ENCODE assay signal across 15 mouse cellular contexts in genomic region chr9:88546657-88547056, GRCm38 (mm10). TPM values are rescaled to one million over a fixed set of nuclear protein-coding genes. Genes with fewer than 3 reads are reported as not detected.
DNase-seq lines count a peak whose midpoint lies in the region; ATAC-seq and TF ChIP-seq lines count a peak whose summit lies in the region.
"Had no signal": no experiment of that assay in that cellular context is flagged by ENCODE, and none has a peak within 500 bp of the region (broad histone marks: within the 10 kb centered on the region; RNA-seq: fewer than 3 reads in every experiment).

No protein-coding gene starts in this region.

- H3K4me2 ChIP-seq in liver, embryonic 12.5 days: 0 out of 2 replicates have a peak overlapping the region, but pooled peaks have one; percentile 76
- H3K4me2 ChIP-seq in liver, postnatal 0 days (ENCODE audit: low read depth, low read length): no peak overlapping the region
- H3K4me2 ChIP-seq in CH12.LX (ENCODE audit: insufficient read depth, low read depth, poor library complexity, severe bottlenecking) (peak overlapping the region; percentile 95), myocyte (ENCODE audit: low read depth) (peak overlapping the region; percentile 46)

- TF ChIP-seq POLR2A in CH12.LX (IDR thresholded peaks at IDR 0.05; ENCODE audit: low read depth, low read length) (no peak), myocyte (IDR thresholded peaks at IDR 0.05; ENCODE audit: insufficient read length, low read depth) (no peak)

- no peak overlapping the region for H3K9ac ChIP-seq in liver, embryonic 12.5 days
- H3K9ac ChIP-seq in liver, postnatal 0 days (replicated peaks): no peak overlapping the region
- no peak overlapping the region for H3K9ac ChIP-seq in CH12.LX (ENCODE audit: insufficient read depth, low read depth)
- H3K9ac ChIP-seq: embryonic facial prominence, embryonic 12.5 days; forebrain, embryonic 15.5 days; forebrain, postnatal 0 days had no signal

- no peaks in the 10 kb centered on the region for H3K9me3 ChIP-seq in liver, embryonic 12.5 days (replicated peaks)
- H3K9me3 ChIP-seq in liver, postnatal 0 days (ENCODE audit: low read length): no peaks in the 10 kb centered on the region
- no peaks in the 10 kb centered on the region for H3K9me3 ChIP-seq in CH12.LX (replicated peaks; ENCODE audit: low read length)
- H3K9me3 ChIP-seq: embryonic facial prominence, embryonic 10.5 days; embryonic facial prominence, embryonic 12.5 days; forebrain, embryonic 13.5 days; forebrain, embryonic 15.5 days; G1E had no signal

- H3K36me3 ChIP-seq in liver, embryonic 12.5 days: peaks cover 5% of the 10 kb centered on the region; the same call in 1 of the 2 replicates
- no peaks in the 10 kb centered on the region for H3K36me3 ChIP-seq in liver, postnatal 0 days (replicated peaks; ENCODE audit: insufficient read depth, low read length)
- H3K36me3 ChIP-seq in CH12.LX (replicated peaks in 1 of 2; ENCODE audit: control insufficient read depth in 1 of 2, insufficient read depth in 1 of 2, low read length in 1 of 2) (peaks cover 3 to 8% of the 10 kb centered on the region in 2 experiments), myocyte (ENCODE audit: control insufficient read depth, insufficient read depth) (no peaks in the 10 kb centered on the region)
- H3K36me3 ChIP-seq: embryonic facial prominence, embryonic 10.5 days; embryonic facial prominence, embryonic 12.5 days had no signal

- no peak for ATAC-seq in liver, embryonic 12.5 days
- ATAC-seq in liver, postnatal 0 days: no peak

- no peak overlapping the region for H3ac ChIP-seq in myocyte (ENCODE audit: control insufficient read depth, insufficient read length)

- WGBS in liver, embryonic 12.5 days (ENCODE audit: insufficient replicate concordance): 46% methylated on average over 8 of the region's 8 CpGs
- WGBS in liver, postnatal 0 days (ENCODE audit: insufficient replicate concordance): 68% methylated on average over 7 of the region's 8 CpGs

- no peak overlapping the region for H3K4me3 ChIP-seq in liver, embryonic 12.5 days
- H3K4me3 ChIP-seq in liver, postnatal 0 days (ENCODE audit: low read depth, low read length): no peak overlapping the region
- H3K4me3 ChIP-seq in CH12.LX (replicated peaks in 1 of 3; ENCODE audit: low read depth in 2 of 3, low read length in 2 of 3, poor library complexity in 1 of 3) (peak overlapping the region in 1 of 3 experiments; percentile 32), myocyte (no peak overlapping the region)

- DNase-seq in liver, postnatal 0 days: no peak
- no peak for DNase-seq in CH12.LX (ENCODE audit: extremely low read depth)
- no peak for DNase-seq in B cell, adult 2 months
- DNase-seq: cerebellum, adult 11-12 months had no signal

- dilution Hi-C loops in CH12.LX (cut with MboI; ENCODE audit: extremely low pct_ligation_motif_present, extremely low pct_unique_long_range_greater_than_20kb, low sequenced_read_pairs): no loop called here

- no peak for TF ChIP-seq CTCF in liver, postnatal 0 days (IDR thresholded peaks at IDR 0.05; ENCODE audit: low read depth)
- no peak for TF ChIP-seq CTCF in CH12.LX (conservative IDR thresholded peaks at IDR 0.05 in 1 of 2, IDR thresholded peaks at IDR 0.05 in 1 of 2; ENCODE audit: low read depth in 2 of 2, low read length in 2 of 2)

- no peaks in the 10 kb centered on the region for H3K27me3 ChIP-seq in liver, embryonic 12.5 days (replicated peaks)
- no peaks in the 10 kb centered on the region for H3K27me3 ChIP-seq in liver, postnatal 0 days (ENCODE audit: insufficient read depth, low read length)
- no peaks in the 10 kb centered on the region for H3K27me3 ChIP-seq in CH12.LX (replicated peaks)
- H3K27me3 ChIP-seq in myocyte (ENCODE audit: control insufficient read depth, insufficient read depth, insufficient read length): no peaks in the 10 kb centered on the region
- H3K27me3 ChIP-seq: embryonic facial prominence, embryonic 12.5 days; forebrain, embryonic 13.5 days; forebrain, embryonic 15.5 days had no signal

- H3K79me2 ChIP-seq in CH12.LX (replicated peaks; ENCODE audit: control insufficient read depth, extremely low read depth, insufficient read depth, poor library complexity, severe bottlenecking) (peaks cover 23% of the 10 kb centered on the region), myocyte (ENCODE audit: control insufficient read depth, insufficient read depth) (no peaks in the 10 kb centered on the region)

- H3K27ac ChIP-seq in liver, embryonic 12.5 days: no peak overlapping the region
- H3K27ac ChIP-seq in liver, postnatal 0 days (ENCODE audit: low read depth): no peak overlapping the region
- H3K27ac ChIP-seq in CH12.LX (ENCODE audit: insufficient read depth, low read depth): no peak overlapping the region
- H3K27ac ChIP-seq: embryonic facial prominence, embryonic 12.5 days; forebrain, embryonic 13.5 days; forebrain, embryonic 15.5 days had no signal

- TF ChIP-seq RAD21 in CH12.LX (IDR thresholded peaks at IDR 0.05; ENCODE audit: low read depth, low read length): no peak

- TF ChIP-seq EP300 in liver, postnatal 0 days (IDR thresholded peaks at IDR 0.05; ENCODE audit: low read depth): no peak
- no peak for TF ChIP-seq EP300 in CH12.LX (IDR thresholded peaks at IDR 0.05; ENCODE audit: low read length)

- in situ Hi-C loops in CH12.LX (cut with MboI; ENCODE audit: low pct_ligation_motif_present, low pct_unique_long_range_greater_than_20kb, low sequenced_read_pairs): loop anchor here (10.0 kb wide), 1 partner anchor 302 kb away; no protein-coding TSS in a partner anchor

- peaks cover 36% of the 10 kb centered on the region for H3K4me1 ChIP-seq in liver, embryonic 12.5 days
- H3K4me1 ChIP-seq in liver, postnatal 0 days (ENCODE audit: insufficient read depth): peaks cover 28% of the 10 kb centered on the region
- peaks cover 10 to 18% of the 10 kb centered on the region in 2 experiments for H3K4me1 ChIP-seq in CH12.LX (ENCODE audit: control insufficient read depth in 1 of 2, insufficient read depth in 2 of 2)

TF ChIP-seq in CH12.LX, 34 proteins besides CTCF, POLR2A, EP300 and RAD21:
- peak; percentile 63 for TF ChIP-seq ZNF384 (IDR thresholded peaks at IDR 0.05; ENCODE audit: low read depth, low read length)
- TF ChIP-seq UBTF (IDR thresholded peaks at IDR 0.05; ENCODE audit: low read depth, low read length): no peak
- TF ChIP-seq USF1 (IDR thresholded peaks at IDR 0.05; ENCODE audit: low read depth, low read length): no peak
- TF ChIP-seq NRF1 (IDR thresholded peaks at IDR 0.05; ENCODE audit: low read depth, low read length): no peak
- no peak for TF ChIP-seq POLR2AphosphoS2 (IDR thresholded peaks at IDR 0.05; ENCODE audit: low read depth, low read length)
- no peak for TF ChIP-seq MAFK (IDR thresholded peaks at IDR 0.05; ENCODE audit: insufficient replicate concordance, low read length)
- TF ChIP-seq MYC (IDR thresholded peaks at IDR 0.05; ENCODE audit: low read depth, low read length): no peak
- TF ChIP-seq CHD1 (IDR thresholded peaks at IDR 0.05; ENCODE audit: low read depth, low read length): 0 out of 2 replicates have a peak, but pooled peaks have one; percentile 52
- TF ChIP-seq GABPA (IDR thresholded peaks at IDR 0.05; ENCODE audit: insufficient replicate concordance, low read depth, low read length): no peak

TF ChIP-seq in myocyte, 11 proteins besides CTCF, POLR2A, EP300 and RAD21:
- TF ChIP-seq MAX (IDR thresholded peaks at IDR 0.05; ENCODE audit: low read depth) (no peak), USF1 (IDR thresholded peaks at IDR 0.05; ENCODE audit: low read depth) (no peak), E2F4 (IDR thresholded peaks at IDR 0.05; ENCODE audit: insufficient read depth) (no peak), MYOD1 (IDR thresholded peaks at IDR 0.05; ENCODE audit: control insufficient read depth in 1 of 3, insufficient read length in 2 of 3, low read depth in 2 of 3) (no peak), TCF3 (IDR thresholded peaks at IDR 0.05; ENCODE audit: insufficient read length, low read depth) (no peak), REST (IDR thresholded peaks at IDR 0.05; ENCODE audit: insufficient read depth, insufficient read length) (no peak), POLR2AphosphoS2 (IDR thresholded peaks at IDR 0.05; ENCODE audit: insufficient read length, low read depth) (no peak), SRF (IDR thresholded peaks at IDR 0.05; ENCODE audit: control insufficient read depth, insufficient read length, low read depth) (no peak), MYOG (IDR thresholded peaks at IDR 0.05; ENCODE audit: control insufficient read depth in 1 of 3, insufficient read depth in 1 of 3, insufficient read length in 2 of 3, low read depth in 2 of 3) (no peak), CEBPB (IDR thresholded peaks at IDR 0.05; ENCODE audit: insufficient read depth, poor library complexity, severe bottlenecking) (no peak), TCF12 (IDR thresholded peaks at IDR 0.05; ENCODE audit: insufficient read depth, poor library complexity, severe bottlenecking) (no peak)

RNA-seq across cellular contexts. Expression of gene Zfp949, which starts 1.2 kb away (rescaled TPM):
- 5.9 and 6.2 TPM in 2 replicates for polyA plus RNA-seq in liver, embryonic 12.5 days (2016; fragmentation: Nextera tagmentation; extraction: Ambion mirVana)
- 4.5 and 4.6 TPM in 2 replicates for polyA plus RNA-seq in liver, postnatal 0 days (2015; fragmentation: Nextera tagmentation; extraction: Ambion mirVana)
- total RNA-seq in CH12.LX (2012; rRNA removed) (7.5 TPM in 2 replicates), CH12.LX (2014; rRNA removed) (9.3 and 9.7 TPM in 2 replicates)
- polyA plus RNA-seq in CH12.LX (2012; ENCODE audit: insufficient read length, low read depth) (5.0 and 5.2 TPM in 2 replicates), myocyte (2012; fragmentation: generic; extraction: Trizol) (3.7 TPM)

RNA-seq across cellular contexts. Expression of gene Trim43a, which starts 34.0 kb away (rescaled TPM):
- polyA plus RNA-seq in liver, embryonic 12.5 days (2016; fragmentation: Nextera tagmentation; extraction: Ambion mirVana): not detected in 2 replicates
- polyA plus RNA-seq in liver, postnatal 0 days (2015; fragmentation: Nextera tagmentation; extraction: Ambion mirVana): 0.05 TPM in 1 of 2 replicates, not detected in the other
- total RNA-seq in CH12.LX (2012; rRNA removed) (0.04 TPM in 1 of 2 replicates, not detected in the other), CH12.LX (2014; rRNA removed) (0.15 TPM in 2 replicates)
- polyA plus RNA-seq in CH12.LX (2012; ENCODE audit: insufficient read length, low read depth) (not detected in 2 replicates), myocyte (2012; fragmentation: generic; extraction: Trizol) (not detected)
- total RNA-seq: forebrain, postnatal 0 days had no signal
- polyA plus RNA-seq: adrenal gland, adult 2 months; embryonic facial prominence, embryonic 14.5 days; forebrain, embryonic 11.5 days; G1E had no signal
